Mouse (Mus musculus) kidney, adult 8-10 months (tissue): ENCODE data around the gene Ywhae.
"Not testable (repeated sequence)": the region's sequence is repeated elsewhere in the genome, so short reads cannot be mapped to it uniquely, and the experiment has no call there.

Source experiments
- DNase-seq, 2 experiments: peaks; one replicate each; pipeline ENCODE4 v3.0.0; 2022

Gene Ywhae

DNA sequence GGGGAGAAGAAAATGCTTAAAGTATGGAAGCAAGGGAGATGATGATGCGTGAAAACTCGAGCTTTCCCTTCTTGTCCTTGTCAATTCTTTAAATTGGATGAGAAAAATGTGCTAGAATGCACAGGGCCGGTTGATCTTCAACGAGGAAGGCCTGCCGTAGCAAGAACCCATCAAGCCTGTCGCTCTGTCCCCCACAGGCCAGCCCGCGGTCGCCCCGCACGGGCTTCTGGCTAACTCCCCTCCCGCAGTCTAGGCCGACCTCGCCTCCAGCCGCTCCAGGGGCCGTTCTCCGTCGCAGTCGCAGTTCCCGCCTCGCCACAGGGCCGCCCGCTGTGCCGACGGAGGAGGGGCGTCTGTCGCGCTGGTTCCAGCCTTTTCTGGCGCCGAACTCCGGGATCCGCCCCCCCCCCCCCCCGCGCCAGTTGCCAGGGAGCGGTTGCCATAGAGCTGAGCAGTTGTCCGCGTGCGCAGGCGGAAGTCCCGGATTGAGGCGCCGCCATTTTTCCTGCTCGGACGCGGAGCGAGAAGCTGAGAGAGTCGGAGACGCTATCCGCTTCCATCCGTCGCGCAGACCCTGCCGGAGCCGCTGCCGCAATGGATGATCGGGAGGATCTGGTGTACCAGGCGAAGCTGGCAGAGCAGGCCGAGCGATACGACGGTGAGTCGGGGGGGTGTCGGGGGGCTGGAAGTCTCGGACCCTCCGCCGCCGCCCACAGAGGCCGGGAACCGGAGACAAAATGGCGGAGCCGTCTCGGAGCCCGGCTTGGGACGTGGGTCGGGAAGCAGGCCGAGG lies at the start of gene Ywhae:
TSS of gene Ywhae (plus strand) at position 436 of the 793 bp plus-strand sequence.
- peak; percentile 88 to 91 for DNase-seq

DNA sequence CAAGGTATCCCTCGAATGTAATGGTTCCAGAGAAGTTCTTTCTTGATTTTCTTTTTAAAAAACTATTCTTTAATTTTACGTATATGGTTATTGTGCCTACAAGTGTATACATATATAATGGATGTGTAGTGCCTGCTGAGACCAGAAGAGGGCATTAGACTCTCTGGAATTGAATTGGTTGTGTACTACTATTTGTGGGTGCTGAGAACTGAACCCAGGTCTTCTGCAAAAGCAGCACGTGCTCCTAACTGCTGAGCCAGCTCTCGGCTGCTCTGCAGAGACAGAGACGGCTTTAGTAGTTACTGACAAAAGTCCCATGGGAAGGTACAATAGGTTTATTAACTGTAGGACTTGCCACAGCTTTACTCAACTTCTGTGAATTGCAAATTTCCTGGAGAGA lies 48.2 kb upstream of the Ywhae start:
- DNase-seq, result no peak

DNA sequence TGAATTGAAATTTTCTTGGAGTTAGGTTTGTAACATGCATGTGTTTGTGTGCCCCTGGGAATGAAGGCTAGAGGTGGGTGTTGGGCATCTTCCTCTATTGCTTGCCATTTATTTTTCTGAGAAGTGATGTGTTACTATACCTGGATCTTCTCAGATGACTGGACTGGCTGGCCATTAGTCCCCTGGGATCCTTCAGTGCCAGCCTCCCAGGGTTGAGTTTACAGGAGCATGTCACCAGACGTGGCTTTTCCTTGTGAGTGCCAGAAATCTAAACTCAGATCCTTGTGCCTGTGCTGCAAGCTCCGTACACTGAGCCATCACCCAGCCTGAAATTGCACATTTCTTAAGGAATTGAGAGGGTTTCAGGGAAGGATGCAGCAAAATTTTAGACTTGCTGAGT lies 47.7 kb upstream of the Ywhae start:
- no peak for DNase-seq

DNA sequence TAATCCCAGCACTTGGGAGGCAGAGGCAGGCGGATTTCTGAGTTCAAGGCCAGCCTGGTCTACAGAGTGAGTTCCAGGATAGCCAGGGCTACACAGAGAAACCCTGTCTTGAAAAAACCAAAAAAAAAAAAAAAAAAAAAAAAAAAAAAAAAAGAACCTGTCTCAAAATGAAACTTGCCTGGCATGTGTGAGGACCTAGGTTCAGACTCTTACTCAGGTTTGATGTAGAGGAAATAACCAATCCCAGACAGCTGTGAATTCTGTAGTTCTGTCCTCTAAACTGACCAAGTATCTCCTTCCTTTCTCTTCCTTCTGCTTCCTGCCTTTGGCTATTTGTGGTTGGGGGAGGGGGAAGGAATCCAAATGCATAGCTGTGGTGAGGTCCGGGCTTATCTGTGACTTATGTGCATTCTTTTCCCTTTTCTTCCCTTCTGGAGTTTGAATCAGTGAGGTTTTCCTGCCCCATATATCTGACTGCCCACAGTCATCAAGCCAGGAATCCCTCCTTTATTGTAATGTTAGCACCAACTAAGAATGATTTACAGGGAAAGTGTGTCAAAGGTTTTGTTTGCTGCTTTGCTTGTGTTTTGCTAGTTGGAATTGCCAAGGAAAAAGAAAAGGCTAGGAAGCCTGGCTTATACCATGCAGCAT lies 45.2 kb upstream of the Ywhae start:
- DNase-seq, result peak in 1 of 2 experiments; percentile 37

DNA sequence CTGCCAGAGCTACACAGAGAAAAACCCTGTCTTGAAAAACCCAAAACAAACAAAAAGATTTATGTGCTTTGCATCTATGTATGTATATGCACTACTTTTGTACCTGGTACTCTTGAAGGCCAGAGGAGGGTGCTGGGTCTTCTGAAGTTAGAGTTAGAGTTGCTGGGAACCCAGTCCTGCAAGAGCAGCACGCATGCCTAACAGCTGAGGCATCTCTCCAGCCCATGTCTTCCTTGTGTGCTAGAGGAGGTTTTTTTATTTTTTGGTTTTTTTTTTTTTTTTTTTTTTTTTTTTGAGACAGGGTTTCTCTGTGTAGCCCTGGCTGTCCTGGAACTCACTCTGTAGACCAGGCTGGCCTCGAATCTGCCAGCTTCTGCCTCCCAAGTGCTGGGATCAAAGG lies 44.5 kb upstream of the Ywhae start:
- no peak for DNase-seq

DNA sequence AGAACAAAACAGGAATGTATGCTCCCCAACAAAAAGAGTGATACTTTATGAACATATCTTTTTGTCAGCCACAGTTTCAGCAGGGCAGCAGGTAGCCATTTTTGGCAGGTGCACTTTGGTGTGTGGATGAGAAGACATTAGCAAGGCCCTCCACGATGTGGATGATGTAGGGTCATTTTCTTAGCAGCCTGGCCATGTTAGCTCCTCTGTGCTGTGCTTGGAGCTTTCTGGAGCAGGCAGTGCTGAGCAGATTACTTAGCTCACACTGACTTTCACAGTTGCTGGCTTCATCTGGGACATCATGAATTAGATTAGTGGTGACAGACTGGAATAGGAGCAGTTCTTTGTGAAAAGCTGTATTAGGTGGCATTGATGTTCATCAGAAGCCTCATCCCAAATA lies 42.7 kb upstream of the Ywhae start:
- DNase-seq, result no peak

DNA sequence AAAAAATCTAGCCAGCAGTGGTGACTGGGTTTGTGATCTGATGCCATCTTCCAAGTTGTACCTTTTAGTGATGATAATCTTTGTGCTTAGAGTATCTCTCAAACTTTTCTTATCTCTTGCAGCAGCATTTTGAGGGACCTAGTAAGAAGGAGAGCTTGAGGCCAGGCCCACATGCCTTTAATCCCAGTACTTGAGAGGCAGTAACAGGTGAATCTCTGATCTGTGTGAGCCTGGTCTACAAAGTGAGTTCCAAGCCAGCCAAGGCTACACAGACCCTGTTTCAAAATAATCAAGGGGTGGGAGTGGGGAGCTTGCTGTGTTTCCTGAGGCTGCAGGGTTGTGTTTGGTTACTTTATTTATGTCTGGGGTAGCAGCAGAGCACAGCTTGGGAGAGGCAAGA lies 41.6 kb upstream of the Ywhae start:
- DNase-seq, result no peak

DNA sequence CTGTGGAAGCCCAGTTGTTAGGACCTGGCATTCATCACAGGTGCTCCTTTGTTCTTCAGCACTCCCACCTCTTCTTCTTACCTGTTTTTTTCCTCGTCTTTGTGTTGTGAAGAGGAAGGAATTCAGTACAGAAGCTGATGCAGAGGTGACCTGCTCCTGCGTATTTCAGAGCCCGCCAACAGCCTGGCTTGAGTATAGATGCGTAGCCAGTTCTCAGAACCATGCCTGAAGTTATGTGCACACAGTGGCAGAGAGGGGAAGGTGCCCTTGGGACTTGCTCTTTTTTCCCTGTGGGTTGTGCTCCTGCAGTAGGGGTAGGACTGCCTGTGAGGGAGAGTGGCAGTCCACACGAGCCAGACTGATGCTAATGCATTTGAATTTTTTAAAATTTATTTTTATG lies 39.1 kb upstream of the Ywhae start:
- no peak for DNase-seq

DNA sequence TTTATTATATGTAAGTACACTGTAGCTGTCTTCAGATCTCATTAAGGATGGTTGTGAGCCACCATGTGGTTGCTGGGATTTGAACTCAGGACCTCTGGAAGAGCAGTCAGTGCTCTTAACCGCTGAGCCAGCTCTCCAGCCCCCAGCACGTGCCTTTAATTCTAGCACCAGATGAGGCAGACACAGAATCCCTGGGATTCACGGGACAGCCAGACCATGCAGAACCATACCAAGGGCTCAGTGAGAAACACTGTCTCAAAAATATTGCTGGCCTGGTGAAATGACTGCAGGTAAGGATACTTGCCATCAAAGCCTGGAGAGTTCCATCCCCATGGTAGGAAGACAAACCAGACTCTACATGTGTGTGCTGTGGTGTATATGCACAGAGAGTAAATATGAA lies 35.2 kb upstream of the Ywhae start:
- DNase-seq, result not testable (repeated sequence)

DNA sequence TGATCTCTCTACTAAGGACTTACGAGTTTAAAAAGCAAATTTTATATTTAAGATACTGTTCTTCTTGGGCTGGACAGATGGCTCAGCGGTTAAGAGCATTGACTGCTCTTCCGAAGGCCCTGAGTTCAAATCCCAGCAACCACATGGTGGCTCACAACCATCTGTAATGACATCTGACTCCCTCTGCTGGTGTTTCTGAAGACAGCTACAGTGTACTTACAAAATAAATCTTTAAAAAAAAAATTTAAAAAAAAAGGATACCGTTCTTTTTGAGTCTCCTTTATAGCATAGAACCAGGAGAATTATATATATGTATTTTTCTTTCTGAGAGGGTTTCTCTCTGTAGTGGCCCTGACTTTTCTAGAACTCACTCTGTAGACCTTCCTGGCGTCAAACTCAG lies 32.1 kb upstream of the Ywhae start:
- DNase-seq, result no peak

DNA sequence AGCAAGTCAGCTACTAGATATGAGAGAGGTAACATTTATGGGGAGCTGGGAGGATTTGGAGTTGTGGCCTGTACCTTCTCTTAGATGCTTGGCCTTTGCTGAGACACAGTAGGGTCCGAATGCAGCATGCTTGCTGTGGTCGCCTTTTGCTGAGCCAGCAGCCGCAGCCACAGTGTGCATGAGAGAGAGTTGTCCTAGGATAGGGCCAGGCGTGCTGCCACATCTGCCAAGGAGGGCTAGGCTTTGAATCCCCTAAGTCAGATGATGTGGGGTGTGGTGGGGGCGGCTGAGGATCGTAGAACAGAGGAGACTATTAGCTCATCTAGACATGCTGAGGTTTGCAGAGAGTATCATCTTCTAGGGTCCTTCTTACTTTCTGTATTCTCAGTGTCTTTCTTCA lies 29.9 kb upstream of the Ywhae start:
- no peak for DNase-seq

DNA sequence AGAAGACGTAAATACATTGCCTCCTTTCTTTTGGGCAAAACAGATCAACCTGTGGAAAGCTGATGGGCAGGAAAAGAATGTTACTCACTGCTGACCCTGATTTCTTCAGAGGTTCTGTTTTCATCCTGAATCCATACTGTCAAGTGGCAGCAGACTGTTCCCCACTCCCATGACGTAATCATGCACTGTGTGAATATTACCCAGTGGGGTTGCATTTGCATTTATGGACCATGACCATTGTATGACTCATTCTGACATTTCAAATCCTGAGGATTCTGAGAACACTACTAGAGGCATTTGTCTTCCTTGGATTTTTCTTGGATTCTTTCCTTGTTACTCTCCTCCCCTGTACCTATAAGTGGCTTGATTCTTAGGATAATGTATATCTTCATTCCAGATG lies 28.9 kb upstream of the Ywhae start:
- no peak for DNase-seq

DNA sequence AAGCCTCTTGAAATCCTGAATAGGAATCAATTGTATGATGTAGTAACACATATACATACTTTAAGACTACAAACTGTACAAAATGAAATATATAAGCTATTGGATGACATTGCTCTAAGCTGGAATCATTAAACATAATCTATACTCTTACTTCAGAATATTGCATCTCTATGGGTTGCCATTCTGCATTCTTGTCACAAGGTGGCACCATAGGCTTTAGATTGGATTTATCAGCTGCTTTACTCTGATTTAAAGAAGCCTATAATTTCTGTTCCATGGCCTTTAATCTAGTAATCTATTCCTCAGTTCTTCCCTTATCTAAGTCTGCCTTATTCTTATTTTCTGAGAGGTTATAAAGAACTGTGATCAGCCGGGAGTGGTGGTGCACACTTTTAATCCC lies 18.7 kb upstream of the Ywhae start:
- DNase-seq, result peak in 1 of 2 experiments; percentile 40

DNA sequence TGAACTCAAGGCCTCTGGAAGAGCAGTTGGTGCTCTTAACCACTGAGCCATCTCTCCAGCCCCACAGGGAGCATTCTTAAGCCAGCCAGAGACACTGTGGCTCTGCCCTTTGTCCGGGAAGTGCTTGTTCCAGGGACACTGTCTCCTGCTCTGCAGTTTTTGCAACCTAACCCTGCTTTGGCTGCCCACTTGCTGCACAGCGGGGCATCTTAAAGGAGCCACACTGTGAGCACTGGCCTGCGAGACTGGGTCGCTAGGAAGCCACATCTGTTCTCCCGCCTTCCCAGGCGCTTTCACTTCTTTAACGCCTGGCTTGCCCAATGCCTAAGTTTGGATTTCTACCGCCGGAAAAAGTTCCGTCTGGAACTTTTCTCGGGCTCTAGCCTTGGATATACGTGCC lies 17.1 kb upstream of the Ywhae start:
- DNase-seq, result no peak

DNA sequence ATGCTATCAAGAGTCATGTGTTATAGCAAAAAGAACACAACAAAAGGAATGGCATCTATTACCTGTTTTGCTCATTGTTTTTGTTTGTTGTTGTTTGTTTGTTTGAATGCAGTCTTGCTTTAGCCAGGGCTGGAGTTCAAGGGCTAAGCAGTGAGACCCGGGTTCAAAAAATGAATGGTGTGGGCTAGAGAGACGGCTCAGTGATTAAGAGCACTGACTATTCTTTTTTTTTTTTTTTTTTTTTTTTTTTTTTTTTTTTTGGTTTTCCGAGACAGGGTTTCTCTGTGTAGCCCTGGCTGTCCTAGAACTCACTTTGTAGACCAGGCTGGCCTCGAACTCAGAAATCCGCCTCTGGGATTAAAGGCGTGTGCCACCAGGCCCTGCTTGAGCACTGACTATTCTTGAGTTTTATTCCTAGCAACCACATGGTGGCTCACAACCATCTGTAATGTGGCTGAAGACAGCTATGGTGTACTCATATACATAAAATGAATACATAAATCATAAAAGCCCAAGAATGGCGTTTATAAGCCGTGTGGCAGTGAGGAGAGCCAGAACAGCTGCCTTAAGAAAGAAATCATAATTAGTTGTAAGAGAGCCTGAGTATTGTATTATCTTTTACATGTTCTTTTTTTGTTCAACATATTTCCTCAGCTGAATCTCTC lies 15.9 kb upstream of the Ywhae start:
- no peak for DNase-seq

DNA sequence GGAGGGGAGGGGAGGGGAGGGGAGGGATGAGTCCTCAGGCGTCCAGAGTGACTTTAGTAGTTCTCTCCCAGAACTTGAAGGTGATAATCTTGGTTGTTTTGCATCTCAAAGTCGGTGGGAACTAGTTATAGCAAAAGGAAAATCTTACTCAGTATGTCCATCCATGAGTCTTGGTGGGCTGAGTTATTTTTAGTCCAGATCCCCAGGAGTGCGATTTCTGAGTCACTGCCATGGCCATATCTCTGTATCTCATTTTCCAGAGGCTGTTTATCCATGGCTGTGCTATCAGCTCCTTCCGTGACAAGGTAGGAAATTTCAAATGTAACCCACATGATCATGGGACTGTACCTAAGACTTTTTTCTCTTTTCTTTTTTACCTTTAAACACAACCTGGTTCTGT lies 10.3 kb upstream of the Ywhae start:
- DNase-seq, result no peak

DNA sequence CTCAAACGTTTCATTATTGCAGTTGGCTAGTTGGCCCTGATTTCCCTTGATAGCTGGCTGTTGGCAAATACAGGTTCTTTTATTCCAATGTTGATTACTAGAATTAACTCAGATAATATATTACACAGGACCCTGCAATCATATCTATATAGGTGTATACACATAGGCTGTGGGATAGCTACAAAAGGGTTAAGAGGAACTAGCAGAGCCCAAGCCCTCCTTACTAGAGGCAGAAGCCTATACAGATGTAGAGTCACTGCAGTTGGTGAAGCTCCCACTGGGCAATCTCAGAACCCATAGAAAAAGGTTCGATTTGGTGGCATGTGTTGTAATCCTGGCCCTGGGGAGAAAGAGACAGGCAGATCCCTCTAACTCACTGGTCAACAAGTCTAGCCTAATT lies 5.5 kb upstream of the Ywhae start:
- DNase-seq, result no peak

DNA sequence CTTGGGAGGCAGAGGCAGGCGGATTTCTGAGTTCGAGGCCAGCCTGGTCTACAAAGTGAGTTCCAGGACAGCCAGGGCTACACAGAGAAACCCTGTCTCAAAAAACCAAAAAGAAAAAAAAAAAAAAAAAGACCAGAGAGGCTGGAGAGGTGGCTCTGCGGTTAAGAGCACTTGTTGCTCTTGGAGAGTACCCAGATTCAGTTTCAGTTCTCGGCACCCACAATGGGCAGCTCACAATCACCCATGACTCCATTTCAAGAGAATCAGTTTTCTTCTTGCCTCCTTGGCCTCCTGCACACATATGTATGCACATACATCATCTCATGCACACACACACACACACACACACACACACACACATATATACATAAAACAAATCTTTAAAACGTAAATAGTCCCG lies 5.0 kb upstream of the Ywhae start:
- not testable (repeated sequence) for DNase-seq

DNA sequence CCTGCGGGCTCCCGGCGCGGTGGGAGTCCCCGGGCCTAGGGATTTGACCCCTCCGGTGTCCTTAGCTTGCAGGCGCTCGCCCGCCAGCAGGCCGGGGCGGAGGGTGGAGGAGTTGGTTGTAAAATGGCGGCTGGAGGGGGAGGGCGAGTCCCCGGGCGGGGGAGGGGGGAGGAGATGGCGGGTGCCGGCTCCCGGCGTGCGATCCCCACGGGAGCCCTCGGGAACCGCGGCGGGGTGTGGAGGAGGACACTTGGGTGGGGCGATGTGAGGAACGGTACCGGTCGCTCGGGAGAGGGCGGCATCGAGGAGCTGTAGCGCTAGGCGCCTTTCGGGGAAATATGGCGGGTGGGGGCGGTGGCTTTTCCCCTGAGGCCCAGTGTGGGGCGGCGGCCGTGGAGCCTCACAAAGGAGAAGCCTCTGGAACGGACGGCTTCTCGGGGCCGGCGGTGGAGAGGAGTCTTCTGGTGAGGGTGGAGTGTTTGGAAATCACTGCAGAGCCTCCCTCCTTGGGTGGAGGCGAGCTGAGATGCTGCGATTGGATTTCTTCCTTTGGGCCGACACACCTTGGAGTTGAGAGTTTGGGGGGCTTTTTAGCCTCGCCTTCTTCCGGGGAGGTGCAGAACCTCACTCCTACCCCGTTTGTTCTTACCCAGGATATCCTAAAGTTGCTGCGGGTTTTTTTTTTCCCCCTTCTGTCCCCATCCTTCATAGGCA lies 715 bp downstream of the Ywhae start:
- DNase-seq, result peak; percentile 43 to 62

DNA sequence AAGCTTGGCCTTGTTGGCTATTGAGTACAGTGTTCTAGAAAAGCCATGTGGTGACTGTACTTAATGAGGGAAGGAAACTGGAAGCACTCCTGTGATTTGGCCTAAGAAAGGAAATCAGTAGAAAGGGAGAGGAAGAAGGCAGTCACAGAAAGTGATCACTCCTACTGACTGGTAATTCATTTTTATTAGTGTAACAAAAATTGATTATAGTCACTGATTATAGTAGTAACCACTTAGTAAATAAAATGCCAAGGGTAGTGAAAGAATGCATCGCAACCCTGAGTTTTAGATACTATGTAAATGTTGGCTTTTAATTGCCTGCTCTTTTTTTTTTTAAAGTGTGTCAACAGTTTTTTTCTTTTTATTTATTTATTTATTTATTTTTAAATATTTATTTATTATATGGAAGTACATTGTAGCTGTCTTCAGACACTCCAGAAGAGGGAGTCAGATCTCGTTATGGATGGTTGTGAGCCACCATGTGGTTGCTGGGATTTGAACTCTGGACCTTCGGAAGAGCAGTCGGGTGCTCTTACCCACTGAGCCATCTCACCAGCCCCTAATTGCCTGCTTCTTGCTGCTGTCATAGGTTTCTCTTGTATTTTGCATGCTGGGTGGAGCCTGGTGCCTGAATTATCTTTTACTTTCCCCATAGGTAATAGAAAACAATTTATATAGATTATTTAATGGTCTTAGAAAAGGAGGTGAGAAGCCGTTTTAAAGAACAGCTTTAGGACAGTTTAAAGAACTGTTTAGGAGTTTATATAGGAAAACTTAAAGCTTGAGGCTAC lies 3.0 kb downstream of the Ywhae start:
- DNase-seq, result no peak

DNA sequence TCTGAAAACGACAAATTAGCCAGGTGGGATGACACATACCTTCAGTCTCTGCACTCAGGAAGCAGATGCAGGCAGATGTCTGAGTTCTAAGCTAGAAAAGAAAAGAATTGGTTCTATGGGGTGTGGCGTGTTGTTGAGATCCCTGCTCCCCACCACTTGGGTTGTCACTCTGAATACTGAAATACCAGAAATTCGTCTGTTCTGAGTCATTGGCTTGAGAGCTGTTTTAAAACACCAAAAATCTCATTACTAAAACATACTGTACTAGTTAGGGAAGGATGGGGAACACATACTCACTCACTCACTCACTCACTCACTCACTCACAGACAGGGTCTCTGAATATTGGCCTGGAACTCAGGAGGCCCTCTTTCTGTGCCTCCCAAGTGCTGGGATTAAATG lies 4.3 kb downstream of the Ywhae start:
- DNase-seq, result no peak

DNA sequence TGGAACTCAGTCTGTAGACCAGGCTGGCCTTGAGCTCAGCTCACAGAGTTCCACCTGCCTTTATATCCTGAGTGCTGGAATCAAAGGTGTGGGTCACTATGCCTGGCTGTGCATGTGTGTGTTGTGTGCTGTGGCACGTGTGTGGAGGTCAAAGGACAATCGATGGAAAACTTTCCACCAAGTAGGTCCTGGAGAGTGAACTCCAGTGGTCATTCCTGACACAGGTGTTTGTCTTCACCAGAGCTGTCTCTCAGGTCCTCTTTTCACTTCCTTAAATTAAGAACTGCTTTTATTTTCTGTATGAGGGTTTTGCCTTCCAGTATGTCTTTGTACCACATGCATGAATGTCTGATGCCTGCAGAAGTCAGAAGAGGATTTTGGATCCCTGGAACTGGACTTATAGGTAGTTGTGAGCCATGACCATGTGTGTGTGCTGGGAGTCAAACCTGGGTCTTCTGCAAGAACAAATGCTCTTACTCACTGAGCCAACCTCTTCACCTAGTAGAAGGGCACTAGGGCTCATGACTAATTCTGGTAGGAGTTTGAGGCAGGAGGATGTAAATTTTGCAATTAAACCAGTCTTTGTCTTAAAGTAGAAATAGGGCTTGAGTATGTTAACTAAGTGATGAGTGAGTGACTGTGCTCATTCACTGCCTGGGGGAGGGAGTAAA lies 5.3 kb downstream of the Ywhae start:
- peak in 1 of 2 experiments; percentile 20 for DNase-seq
